Mouse (Mus musculus) T-helper 1 cell (primary cell): ENCODE results near the gene Iqcn.

Experiments used
- in situ Hi-C: fragments of 300-600 bp; cut with MboI, MseI; formaldehyde crosslinking; loops from one replicate; pipeline ENCODE4 v1.15.1; 2025; ENCODE audit warnings: high pct_unique_total_duplicates

Iqcn gene

DNA sequence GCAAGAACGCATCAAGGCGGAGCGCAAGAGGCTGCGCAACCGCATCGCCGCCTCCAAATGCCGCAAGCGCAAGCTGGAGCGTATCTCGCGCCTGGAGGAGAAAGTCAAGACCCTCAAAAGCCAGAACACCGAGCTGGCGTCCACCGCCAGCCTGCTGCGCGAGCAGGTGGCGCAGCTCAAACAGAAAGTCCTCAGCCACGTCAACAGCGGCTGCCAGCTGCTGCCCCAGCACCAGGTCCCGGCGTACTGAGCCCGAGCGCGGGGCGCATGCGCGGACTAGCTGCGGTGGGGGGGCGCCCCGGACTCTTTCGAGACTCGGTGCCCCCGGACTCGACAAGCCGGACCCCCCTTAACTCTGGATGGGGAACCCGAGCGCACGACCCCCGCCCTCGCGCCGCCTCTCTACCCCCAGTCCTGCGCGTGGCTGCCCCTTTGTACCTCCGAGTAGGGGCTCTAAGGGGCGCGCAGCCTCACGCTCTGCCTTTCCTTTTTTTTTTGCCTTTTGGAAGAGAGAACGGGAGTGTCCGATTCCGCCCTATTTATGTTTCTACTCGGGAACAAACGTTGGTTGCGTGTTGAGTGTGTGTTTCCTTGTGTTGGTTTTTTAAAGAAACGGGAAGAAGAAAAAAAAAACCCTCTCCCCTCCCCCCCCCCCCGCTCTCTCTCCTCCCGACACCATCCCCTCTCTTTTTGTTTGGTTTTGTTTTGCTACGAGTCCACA is 3.3 kb upstream of the Iqcn start:
- in situ Hi-C loops: no loop called here

DNA sequence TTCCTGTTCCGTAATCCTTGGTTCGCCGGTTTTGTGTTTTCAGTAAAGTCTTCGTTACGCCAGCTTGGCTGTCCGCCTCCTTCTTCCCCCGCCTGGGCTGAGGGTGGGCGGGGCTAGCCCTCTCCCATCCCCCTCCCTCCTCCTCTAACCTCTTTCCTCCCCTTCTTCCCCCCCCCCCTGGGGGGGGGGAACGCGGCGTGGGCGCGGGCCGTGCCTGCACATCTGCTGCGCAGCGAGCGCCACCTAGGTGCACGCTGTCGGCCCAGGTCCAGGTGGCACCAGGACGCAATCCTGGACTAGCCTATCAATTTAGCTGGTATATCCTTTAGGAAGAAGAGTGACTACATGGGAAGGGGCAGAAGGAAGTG is 2.7 kb upstream of the Iqcn start:
- in situ Hi-C loops: no loop called here

DNA sequence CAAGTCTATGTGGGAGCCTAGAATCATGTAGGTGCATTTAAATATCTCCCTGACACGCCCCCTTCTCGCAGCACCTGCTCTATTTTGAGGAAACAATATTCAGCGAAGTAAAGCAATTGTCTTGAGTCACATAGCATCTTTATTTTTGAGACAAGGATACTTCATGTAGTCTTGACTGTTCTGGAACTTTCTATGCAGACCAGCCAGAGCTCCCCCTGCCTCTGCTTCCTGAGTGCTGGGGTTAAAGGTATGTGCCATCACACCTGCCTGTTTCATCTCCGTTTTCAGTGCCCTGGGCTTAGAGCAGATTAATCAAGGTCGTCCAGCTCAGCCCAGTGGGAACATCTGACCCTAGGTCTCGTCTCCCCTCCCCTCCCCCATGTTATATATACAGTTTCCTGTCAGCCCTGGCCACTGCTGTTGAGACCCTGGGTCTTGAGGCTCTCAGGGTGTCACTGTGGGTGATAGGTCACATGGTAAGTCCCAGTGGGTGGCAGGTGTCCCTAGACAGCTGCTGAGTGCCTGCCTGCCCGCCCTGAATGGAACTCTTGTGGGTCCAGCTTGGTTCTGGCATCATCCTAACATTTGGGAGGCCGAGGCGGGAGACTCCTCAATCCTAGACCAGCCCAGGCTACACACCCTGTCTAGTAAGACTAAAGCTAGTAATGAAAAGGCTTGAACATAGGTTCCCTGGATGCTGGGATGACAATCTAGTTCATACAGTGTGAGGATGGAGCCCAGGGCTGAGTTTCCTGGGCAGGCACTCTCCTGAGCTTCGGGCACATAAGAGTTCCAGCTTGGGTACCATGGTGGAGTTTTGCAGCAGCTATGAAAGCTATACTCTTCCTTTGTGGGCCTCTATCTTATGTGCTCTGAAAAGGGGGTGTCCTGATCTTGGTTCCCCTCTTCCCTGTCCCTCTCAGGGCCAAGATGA is 1.9 kb upstream of the Iqcn start:
- in situ Hi-C loops: no loop called here

DNA sequence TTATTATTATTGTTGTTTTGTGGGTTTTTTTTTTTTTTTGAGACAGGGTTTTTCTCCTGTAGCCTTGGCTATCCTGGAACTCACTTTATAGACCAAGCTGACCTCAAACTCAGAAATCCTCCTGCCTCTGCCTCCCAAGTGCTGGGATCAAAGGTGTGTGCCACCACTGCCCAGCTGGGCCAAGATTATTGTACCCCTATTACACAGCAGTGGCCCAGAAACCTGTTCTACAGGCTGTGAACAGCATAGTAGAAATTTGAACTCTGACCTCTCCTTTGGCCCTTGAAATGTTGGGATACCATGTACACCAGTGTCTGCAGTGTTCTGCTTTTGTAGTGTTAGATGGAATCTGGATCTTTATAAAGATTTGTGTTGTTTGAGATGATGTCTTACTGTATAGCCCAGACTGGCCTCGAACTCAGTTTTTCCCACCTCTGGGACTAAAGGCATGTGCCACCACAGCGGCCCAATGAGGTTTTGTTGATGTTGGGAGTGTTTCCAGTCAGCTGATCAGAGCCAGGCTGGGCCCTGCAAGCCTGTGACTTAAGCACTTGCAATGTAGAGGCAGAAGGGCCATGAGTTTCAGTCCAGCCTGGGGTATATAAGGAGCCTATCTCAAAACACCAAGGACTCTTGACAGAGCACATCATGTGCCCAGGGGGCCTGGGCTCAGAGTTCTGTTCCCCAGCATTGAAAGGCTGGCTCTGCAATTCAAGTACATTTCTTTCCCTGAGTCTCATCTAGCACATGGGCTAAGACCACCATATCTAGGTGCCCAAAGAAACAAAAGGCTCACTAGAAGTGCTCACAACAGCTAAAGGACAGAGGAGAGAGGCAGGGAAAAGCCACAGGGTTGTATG is 1.0 kb upstream of the Iqcn start:
- in situ Hi-C loops: no loop called here

DNA sequence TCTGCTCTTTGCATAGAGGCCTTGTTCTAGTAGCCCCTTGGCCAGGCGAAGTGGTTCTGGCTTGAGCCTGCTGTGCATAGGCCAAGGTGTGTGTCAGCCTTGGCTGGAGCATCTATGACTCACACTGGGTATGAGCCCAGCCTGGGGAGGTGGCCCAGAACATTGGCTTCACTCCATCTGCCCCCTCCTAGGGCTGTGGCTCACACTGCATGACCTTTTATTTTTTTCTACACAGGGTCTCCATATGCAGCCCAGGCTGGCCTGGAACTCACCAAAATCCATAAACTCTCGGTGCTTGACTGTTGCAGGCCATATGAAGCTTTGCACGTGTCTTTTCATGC is 445 bp upstream of the Iqcn start:
- in situ Hi-C loops: no loop called here

DNA sequence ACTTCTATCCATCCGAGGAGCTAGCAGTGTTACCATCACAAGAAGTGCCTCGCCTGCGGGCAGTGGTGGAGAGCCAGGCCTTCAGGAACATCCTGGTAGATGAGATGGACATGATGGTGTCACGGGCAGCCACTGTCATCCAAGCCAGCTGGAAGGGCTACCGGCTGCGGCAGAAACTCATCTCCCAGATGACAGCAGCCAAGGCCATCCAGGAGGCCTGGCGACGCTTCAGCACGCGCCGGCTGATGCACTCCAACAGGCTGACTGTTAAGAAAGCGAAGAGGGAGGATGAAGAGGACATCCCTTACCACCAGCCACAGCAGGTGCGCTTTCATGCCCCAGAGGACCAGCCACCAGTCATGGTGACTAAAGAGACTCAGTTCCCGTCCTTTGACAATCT is 5.0 kb downstream of the Iqcn start:
- in situ Hi-C loops: no loop called here

DNA sequence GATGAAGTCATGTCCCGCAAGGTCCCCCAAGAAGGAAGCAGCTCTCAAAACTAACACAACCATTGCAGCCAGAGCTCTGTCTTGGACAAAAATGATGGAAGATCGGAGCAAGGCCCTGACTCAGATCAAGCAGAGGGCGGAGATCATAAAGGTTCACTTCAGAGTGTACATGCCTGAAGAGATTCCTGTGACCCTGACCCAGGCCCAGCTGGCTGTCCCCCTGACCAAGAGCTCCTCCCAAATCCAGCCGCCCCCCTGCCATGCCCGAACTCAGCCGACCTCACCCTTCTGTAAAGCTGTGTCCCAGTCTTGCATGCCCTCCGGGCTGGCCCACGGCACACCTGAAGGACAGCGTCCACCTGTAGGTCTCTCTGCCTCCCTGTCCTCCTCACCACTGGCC is 6.5 kb downstream of the Iqcn start:
- in situ Hi-C loops: loop anchor here (10.0 kb wide), 1 partner anchor 55 kb away; the partner anchor contains the start of gene Mpv17l2

DNA sequence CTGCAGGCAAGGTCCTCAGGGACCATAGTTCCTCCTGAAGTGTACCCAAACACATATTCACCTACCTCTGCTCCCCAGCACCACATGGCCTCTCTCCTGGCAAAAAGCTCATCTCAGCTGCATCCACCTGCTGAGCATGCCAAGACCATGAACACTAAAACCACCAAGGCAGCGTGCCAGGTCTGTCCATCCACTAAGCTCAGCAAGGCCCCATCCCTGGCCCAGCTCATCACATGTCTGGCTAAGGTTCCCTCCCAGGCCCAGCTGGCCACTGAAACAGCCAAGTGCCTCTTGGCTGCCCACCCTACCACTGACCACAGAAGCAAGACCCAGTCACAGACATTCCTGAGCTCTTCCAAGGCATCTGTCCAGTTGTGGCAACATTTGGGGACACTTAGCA is 7.0 kb downstream of the Iqcn start:
- in situ Hi-C loops: loop anchor here (10.0 kb wide), 1 partner anchor 55 kb away; the partner anchor contains the start of gene Mpv17l2

DNA sequence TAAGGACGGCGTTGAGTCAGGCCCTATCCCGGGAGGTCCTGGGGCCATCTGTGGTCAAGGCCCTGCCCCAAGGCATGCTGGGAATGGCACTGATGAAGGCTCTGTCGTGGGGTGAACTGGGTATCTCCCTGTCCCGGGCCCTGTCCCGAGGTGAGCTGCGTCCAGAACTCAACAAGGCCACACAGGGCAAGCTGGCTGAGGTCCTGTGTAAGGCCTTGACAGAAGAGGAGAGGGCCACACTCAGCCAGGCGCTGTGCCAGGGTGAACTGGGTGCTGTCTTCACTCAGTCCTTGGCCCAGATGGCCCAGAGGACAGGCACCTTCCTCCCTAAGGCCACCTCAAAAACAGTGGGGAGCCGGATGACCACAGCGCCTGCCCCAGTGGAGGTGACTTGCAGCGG is 7.8 kb downstream of the Iqcn start:
- in situ Hi-C loops: loop anchor here (10.0 kb wide), 1 partner anchor 54 kb away; the partner anchor contains the start of gene Mpv17l2

DNA sequence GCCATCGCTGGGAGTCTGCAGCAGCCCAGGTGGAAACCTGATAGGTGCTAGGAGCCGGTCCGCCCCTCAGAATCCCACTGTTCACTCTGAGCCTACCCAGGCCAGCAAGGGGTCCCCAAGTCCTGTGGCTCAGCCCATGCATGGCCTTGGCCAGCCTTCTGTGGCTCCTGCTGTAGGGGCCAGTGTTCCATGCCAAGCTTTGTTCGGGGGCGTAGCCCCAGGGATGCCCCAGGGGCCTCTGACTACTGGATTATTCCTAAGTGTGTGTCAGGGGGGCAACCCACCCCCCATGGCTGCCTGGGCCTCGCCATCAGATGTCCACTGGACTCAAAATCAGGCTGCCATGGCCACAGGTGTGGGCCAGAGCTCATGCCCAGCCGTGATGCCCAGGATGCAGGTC is 10.7 kb downstream of the Iqcn start:
- in situ Hi-C loops: loop anchor here (10.0 kb wide), 1 partner anchor 51 kb away; the partner anchor contains the start of gene Mpv17l2

DNA sequence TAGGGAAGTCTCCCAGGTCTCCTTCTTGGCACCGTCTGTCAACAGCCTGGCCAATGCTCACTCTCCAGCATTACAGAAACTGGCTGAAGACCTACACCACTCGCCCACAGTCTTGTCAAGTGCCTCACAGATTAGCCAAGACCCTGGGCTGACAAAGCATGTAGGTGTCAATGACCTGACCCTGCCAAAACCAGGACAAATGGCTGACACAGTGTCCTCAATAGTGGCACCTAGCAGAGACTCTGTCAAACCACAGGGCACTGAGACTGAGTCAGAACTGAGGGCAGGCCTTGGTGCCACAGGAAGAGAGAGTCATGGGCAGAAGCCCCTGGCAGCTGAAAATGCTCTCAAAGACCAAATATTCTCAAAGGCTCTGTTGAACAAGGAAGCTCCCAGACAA is 11.8 kb downstream of the Iqcn start:
- in situ Hi-C loops: loop anchor here (10.0 kb wide), 1 partner anchor 50 kb away; the partner anchor contains the start of gene Mpv17l2

DNA sequence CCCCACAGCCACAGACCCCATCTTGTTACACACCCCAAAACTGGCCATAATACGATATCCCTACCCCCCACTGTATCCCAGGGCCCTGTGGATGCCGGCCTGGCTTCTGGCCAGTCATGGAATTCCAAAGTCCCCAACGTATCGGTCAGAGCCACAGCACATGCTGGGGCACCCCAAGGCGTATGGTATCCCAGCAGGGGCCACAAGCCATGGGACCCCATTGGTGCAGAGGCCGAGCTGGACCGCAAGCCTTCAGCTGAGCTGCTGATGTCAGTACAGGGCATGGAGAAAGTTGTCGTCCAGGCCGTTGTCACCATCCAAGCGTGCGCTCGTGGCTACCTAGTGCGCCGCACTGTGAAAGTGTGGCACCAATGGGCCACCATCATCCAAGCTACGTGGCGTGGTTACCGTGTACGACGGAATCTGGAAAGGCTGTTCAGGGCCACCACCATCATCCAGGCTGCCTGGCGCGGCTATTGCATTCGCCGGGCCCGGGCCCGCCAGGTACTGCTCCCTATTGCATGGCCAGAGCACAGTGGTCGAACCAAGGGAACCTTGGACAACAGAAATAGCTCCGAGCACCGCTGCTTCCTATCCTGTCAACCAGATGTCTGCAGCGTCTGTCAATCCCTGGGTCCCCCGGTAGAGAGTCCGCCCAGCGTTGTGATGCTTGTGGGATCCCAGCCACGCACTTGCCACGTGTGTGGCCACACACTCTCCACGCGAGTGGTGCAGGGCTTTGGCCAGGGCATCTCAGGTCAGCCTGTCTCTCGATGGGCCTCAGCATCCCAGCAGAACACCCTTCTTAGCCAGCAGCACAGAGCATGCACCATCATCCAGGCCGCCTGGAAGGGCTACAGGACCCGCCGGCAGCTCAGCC is 13.5 kb downstream of the Iqcn start:
- in situ Hi-C loops: loop anchor here (10.0 kb wide), 1 partner anchor 48 kb away; the partner anchor contains the start of gene Mpv17l2

DNA sequence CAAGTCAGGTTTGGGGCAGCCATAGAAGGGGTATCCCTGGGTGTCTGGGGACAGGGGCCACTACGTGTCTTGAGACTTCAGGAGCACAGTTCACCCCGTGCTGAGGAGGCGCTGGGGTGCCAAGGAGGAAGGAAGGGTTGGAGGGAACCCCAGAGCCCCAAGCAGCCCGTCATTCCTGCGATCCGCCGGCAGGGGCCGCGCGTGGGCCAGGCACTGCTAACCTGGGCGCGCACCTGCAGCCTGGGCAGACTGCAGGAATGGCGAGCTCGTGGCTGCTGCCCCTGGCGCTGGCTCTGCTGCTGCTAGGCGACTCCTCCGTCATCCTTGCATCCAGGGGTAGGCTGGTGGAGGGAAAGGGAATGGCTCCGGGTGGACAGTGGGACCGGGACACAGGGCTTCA is 15.0 kb downstream of the Iqcn start, which contains the start of gene Gm3336:
Gene Gm3336, plus strand, starts transcription at position 247 of the 400 bp plus-strand sequence.
- in situ Hi-C loops: loop anchor here (10.0 kb wide), 1 partner anchor 47 kb away; the partner anchor contains the start of gene Mpv17l2

DNA sequence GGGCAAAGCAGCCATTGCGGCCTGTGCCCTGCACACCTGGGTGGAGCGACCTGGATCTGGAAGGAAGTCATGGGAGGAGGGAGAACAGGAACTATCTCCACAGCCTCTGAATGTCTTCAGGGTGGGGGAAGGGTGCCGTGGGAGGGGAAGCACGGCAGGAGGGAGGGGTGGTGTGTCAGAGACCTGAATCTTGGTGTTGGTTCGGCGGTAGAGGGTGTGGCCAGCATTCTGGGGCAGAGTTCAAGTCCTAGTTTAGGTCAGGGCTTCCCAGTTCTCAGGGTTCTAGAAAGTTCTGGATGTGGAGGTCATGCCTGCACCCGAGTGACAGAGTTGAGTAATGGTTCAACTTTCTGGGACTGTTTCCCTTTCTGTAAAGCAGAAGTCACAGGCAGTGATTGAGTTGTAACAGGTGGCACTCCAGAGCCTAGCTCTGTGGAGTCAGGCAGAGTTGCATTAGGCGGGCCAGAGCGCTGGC is 16.6 kb downstream of the Iqcn start:
- in situ Hi-C loops: loop anchor here (10.0 kb wide), 1 partner anchor 45 kb away; the partner anchor contains the start of gene Mpv17l2

DNA sequence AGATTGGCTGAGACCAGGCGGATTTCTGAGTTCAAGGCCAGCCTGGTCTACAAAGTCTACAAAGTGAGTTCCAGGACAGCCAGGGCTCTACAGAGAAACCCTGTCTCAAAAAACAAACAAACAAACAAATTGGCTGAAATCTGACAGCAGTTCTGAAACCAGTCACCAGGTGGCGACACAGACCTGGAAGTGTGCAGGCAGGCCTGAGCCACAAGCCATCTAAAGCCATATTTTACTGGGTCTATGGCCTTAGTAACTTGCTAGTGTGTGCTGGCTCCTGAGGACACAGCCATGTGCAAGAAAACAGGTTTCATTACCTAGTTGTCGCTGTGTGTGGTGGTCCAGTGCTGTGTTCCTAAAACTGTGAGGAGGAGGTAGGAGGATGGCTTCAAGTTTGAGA is 17.5 kb downstream of the Iqcn start:
- in situ Hi-C loops: no loop called here

DNA sequence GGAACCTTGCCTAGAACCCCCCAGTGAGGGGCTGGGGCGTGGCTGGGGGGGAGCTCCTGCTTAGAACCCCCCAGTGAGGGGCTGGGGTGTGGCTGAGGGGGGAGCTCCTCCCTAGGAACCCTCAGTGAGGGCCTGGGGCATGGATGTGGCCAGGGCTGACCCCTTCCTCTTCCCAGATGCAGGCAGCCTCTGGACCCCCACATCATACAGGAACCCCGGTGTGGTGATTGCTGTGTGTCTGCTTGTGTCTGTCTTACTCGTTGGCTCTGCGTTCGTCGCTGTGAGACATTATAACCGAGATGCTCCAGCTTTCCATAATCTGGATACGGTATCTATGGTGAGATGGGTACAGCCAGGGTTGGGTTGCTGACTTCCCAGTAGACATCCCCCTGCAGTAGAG is 18.3 kb downstream of the Iqcn start:
- in situ Hi-C loops: no loop called here

DNA sequence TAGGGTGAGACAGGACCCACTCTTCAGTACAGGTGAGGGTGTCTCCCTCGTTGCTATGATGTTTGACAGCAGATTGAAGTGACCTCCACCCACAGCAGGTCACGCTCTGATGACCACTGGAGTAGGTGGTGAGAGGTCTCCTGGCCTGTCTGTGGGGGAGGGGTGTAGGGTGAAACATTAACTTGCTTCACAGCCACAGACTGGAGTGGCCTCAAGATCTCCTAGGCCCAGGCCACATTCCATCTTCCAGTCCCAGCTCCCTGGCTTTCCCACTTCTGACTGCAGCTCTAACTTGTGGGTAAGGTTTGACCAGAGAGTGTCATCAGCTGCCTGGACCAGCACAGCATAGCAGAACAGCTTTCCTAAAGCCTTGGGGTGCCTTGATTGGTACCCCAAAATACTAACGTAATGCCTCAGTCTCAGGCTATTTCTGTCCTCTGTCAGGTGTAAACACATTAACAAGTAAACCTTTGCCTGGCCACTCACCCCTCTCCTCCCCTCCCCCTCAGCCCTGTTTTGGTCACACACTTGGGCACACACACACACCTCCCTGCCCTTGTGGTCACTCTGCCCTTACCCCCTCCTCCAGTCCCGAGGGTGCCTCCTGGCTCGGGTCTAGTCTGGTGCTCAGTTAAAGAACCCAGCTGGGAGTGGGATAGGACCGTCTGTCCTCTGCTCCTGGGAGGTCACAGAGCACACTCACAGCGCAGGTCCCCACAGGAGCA is 20.4 kb downstream of the Iqcn start, which contains the start of gene Pde4c:
Gene Pde4c, plus strand, starts transcription at position 235 of the 725 bp plus-strand sequence.
- in situ Hi-C loops: no loop called here

DNA sequence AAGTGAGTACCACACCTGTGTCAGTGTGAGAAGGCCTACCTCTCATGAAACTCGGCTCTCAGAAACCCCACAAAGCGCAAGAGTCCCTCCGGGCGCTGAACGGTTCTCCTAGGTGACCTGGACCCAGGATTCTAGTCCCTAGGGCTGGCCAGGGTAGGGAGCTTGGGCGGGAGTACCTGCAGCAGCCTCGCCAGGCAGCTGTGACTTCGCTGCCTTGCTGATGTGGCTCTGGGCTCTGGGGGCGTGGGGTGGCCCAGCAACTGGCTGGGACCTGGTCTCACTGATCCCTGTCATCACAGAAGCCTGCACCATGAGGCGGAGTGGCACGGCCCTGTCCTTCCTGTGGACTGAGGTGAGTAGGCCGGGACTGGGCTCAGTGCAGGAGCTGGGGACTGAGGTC is 21.0 kb downstream of the Iqcn start:
- in situ Hi-C loops: no loop called here

DNA sequence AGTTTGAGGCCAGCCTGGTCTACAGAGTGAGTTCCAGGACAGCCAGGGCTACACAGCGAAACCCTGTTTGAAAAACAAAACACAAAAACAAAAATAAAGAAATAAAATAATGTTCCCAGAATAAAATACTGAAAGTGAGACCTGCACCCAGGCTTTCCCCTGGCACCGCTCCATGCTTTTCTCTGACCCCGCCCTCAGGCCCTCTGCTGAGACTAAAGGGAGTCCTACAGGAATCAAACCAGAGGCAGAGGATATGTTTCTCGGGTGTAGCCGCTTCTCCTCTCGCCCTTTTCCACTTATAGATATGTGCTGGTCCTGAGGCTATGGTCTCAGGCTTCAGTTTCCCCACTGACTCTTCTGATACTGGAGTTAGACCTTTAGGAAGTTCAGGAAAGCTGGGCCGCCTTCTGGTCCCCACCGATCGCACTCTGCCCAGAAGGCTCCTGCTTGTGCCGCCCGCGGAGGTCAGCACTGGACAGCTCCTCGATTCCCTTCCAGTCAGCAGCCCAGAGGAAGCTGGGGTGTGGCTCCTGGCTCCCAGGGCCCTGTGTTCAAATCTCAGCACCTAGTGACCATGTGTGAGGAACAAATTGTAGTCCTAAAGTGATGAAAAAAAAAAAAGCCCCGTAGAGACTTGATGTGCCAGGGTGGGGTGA is 22.7 kb downstream of the Iqcn start:
- in situ Hi-C loops: no loop called here
